Mouse (Mus musculus) liver, embryonic 11.5 days (tissue): ENCODE measurements around the gene Ube2o. TPM values are rescaled to one million over a fixed set of nuclear protein-coding genes. Genes with fewer than 3 reads are reported as not detected.
A peak's percentile ranks its signal among the peaks of the same experiment; 100 is the strongest.

ENCODE experiments used
- ATAC-seq: fragments of 200-750 bp; cut with Nextera tagmentation; replicated peaks from 2 replicates; pipeline ENCODE4 v1.8.0; 2017; ENCODE audit warnings: moderate number of reproducible peaks, mild to moderate bottlenecking, moderate TSS enrichment, moderate library complexity; ENCODE audit not compliant: low FRiP score
- DNase-seq: peaks from one replicate; pipeline ENCODE4 v3.0.0-alpha.2; 2017; ENCODE audit warnings: low spot score
- H3K27ac ChIP-seq: fragments of 300-500 bp; sonication (generic); 2 replicates; pipeline ENCODE4 v1.5.1; 2014; ENCODE audit warnings: mild to moderate bottlenecking, low read depth, low read length, control low read depth
- H3K27me3 ChIP-seq: fragments of 300-500 bp; sonication (generic); replicated peaks from 2 replicates; pipeline ENCODE4 v1.6.1; 2014; ENCODE audit warnings: low read length, mixed read lengths; ENCODE audit not compliant: control insufficient read depth, insufficient read depth
- H3K36me3 ChIP-seq: fragments of 300-500 bp; sonication (generic); 2 replicates; pipeline ENCODE4 v1.6.1; 2014; ENCODE audit warnings: mild to moderate bottlenecking, low read length, moderate library complexity, mixed read lengths; ENCODE audit not compliant: control insufficient read depth, insufficient read depth
- H3K4me1 ChIP-seq: fragments of 300-500 bp; sonication (generic); replicated peaks from 2 replicates; pipeline ENCODE4 v1.6.1; 2014; ENCODE audit warnings: low read length, mixed read lengths; ENCODE audit not compliant: control insufficient read depth, insufficient read depth
- H3K4me2 ChIP-seq: fragments of 300-500 bp; sonication (generic); 2 replicates; pipeline ENCODE4 v1.6.1; 2014; ENCODE audit warnings: mild to moderate bottlenecking, control low read depth, moderate library complexity
- H3K4me3 ChIP-seq: fragments of 300-500 bp; sonication (generic); 2 replicates; pipeline ENCODE4 v1.5.1; 2014; ENCODE audit warnings: low read depth, low read length, control low read depth
- H3K9ac ChIP-seq: fragments of 300-500 bp; sonication (generic); 2 replicates; pipeline ENCODE4 v1.6.1; 2014; ENCODE audit warnings: low read depth, low read length, control low read depth
- H3K9me3 ChIP-seq: fragments of 300-500 bp; sonication (generic); 2 replicates; pipeline ENCODE4 v1.6.1; 2016; ENCODE audit warnings: low read length, inconsistent platforms, mixed read lengths; ENCODE audit not compliant: control insufficient read depth
- WGBS: fragments of 180-500 bp; shearing (Covaris S2); extraction: QIAGEN DNeasy Blood & Tissue Kit; methylation state at CpG from one replicate; pipeline ENCODE4 v1.1.7; 2014; 5-methylcytosine and 5-hydroxymethylcytosine counted together
- polyA plus RNA-seq: library from polyadenylated mRNA; unstranded; fragments of >200 nt; fragmentation: Nextera tagmentation; extraction: Ambion mirVana; gene quantifications from 2 replicates; pipeline ENCODE4 v1.2.1, GENCODE M21; 2014

The Ube2o gene
- polyA plus RNA-seq, 1 experiment from 2014 or later, result 13.5 TPM

- Histone ChIP-seq H3K9ac (no peak overlapping the region), H3K4me2 (no peak overlapping the region), H3K27ac (no peak overlapping the region), H3K4me1 (peaks cover 19% of the 10 kb centered on the region; the same call in 1 of the 2 replicates), H3K36me3 (peaks cover 10% of the 10 kb centered on the region; the same call in 1 of the 2 replicates), H3K4me3 (no peak overlapping the region), H3K9me3 (no peaks in the 10 kb centered on the region), H3K27me3 (no peaks in the 10 kb centered on the region)
- 88% methylated on average over 3 of the region's 3 CpGs for WGBS
- DNase-seq (no peak), ATAC-seq (no peak)
These were observed 26.5 kb upstream of the Ube2o start for GRCm38 (mm10) chr11:116607717-116608116.

GRCm38 (mm10) chr11:116604097-116604496 is 22.9 kb upstream of the Ube2o start:
- DNase-seq, result no peak
- WGBS, result 95% methylated on average over 12 of the region's 12 CpGs
- H3K9ac ChIP-seq, result no peak overlapping the region
- no peaks in the 10 kb centered on the region for H3K9me3 ChIP-seq
- H3K36me3 ChIP-seq, result peaks cover 10% of the 10 kb centered on the region; the same call in 1 of the 2 replicates
- H3K4me2 ChIP-seq, result no peak overlapping the region
- H3K27me3 ChIP-seq, result no peaks in the 10 kb centered on the region
- 0 out of 2 replicates have a peak, but pooled peaks cover 6% of the 10 kb centered on the region for H3K4me1 ChIP-seq
- H3K4me3 ChIP-seq, result no peak overlapping the region
- H3K27ac ChIP-seq, result no peak overlapping the region
- no peak for ATAC-seq

GRCm38 (mm10) chr11:116603339-116603738 is 22.1 kb upstream of the Ube2o start:
- H3K4me2 ChIP-seq, result no peak overlapping the region
- peak; percentile 17; the same call in 1 of the 2 replicates for ATAC-seq
- no peak overlapping the region for H3K4me3 ChIP-seq
- H3K27me3 ChIP-seq, result no peaks in the 10 kb centered on the region
- H3K9me3 ChIP-seq, result no peaks in the 10 kb centered on the region
- H3K4me1 ChIP-seq, result 0 out of 2 replicates have a peak, but pooled peaks cover 2% of the 10 kb centered on the region
- DNase-seq, result no peak
- H3K9ac ChIP-seq, result no peak overlapping the region
- peaks cover 11% of the 10 kb centered on the region; the same call in 1 of the 2 replicates for H3K36me3 ChIP-seq
- no peak overlapping the region for H3K27ac ChIP-seq
- 88% methylated on average over 10 of the region's 10 CpGs for WGBS

GRCm38 (mm10) chr11:116602043-116602442 is 20.8 kb upstream of the Ube2o start:
- Histone ChIP-seq H3K9me3 (no peaks in the 10 kb centered on the region), H3K4me3 (no peak overlapping the region), H3K27ac (no peak overlapping the region), H3K4me2 (no peak overlapping the region), H3K27me3 (no peaks in the 10 kb centered on the region), H3K36me3 (peaks cover 13% of the 10 kb centered on the region; the same call in 1 of the 2 replicates), H3K4me1 (no peaks in the 10 kb centered on the region), H3K9ac (no peak overlapping the region)
- whole genome bisulfite sequencing, result 89% methylated on average over 8 of the region's 8 CpGs
- no peak for ATAC-seq
- DNase-seq, result no peak

- H3K4me2 ChIP-seq, result no peak overlapping the region
- no peaks in the 10 kb centered on the region for H3K9me3 ChIP-seq
- H3K4me1 ChIP-seq, result no peaks in the 10 kb centered on the region
- H3K27ac ChIP-seq, result no peak overlapping the region
- ATAC-seq (no peak), DNase-seq (no peak)
- H3K27me3 ChIP-seq, result no peaks in the 10 kb centered on the region
- H3K36me3 ChIP-seq, result peaks cover 8% of the 10 kb centered on the region; the same call in 1 of the 2 replicates
- no peak overlapping the region for H3K9ac ChIP-seq
- no peak overlapping the region for H3K4me3 ChIP-seq
- 94% methylated on average over 8 of the region's 8 CpGs for WGBS
These were observed 19.9 kb upstream of the Ube2o start for GRCm38 (mm10) chr11:116601166-116601565.

GRCm38 (mm10) chr11:116599230-116599629 is 18.0 kb upstream of the Ube2o start:
- 0 out of 2 replicates have a peak, but pooled peaks cover 5% of the 10 kb centered on the region for H3K36me3 ChIP-seq
- no peak overlapping the region for H3K4me2 ChIP-seq
- 90% methylated on average over 15 of the region's 15 CpGs for WGBS
- no peak overlapping the region for H3K4me3 ChIP-seq
- ATAC-seq (no peak), DNase-seq (no peak)
- H3K9me3 ChIP-seq, result no peaks in the 10 kb centered on the region
- no peak overlapping the region for H3K27ac ChIP-seq
- H3K4me1 ChIP-seq, result no peaks in the 10 kb centered on the region
- no peak overlapping the region for H3K9ac ChIP-seq
- no peaks in the 10 kb centered on the region for H3K27me3 ChIP-seq

GRCm38 (mm10) chr11:116598193-116598592 is 16.9 kb upstream of the Ube2o start:
- Histone ChIP-seq H3K4me2 (no peak overlapping the region), H3K4me1 (no peaks in the 10 kb centered on the region), H3K27ac (no peak overlapping the region), H3K9me3 (no peaks in the 10 kb centered on the region), H3K4me3 (no peak overlapping the region), H3K27me3 (no peaks in the 10 kb centered on the region), H3K9ac (no peak overlapping the region), H3K36me3 (0 out of 2 replicates have a peak, but pooled peaks cover 2% of the 10 kb centered on the region)
- ATAC-seq (no peak), DNase-seq (no peak)
- WGBS, result 91% methylated on average over 8 of the region's 8 CpGs

- Histone ChIP-seq H3K27me3 (no peaks in the 10 kb centered on the region), H3K9ac (no peak overlapping the region), H3K4me3 (no peak overlapping the region), H3K36me3 (0 out of 2 replicates have a peak, but pooled peaks cover 2% of the 10 kb centered on the region), H3K4me2 (no peak overlapping the region), H3K4me1 (no peaks in the 10 kb centered on the region), H3K9me3 (no peaks in the 10 kb centered on the region), H3K27ac (no peak overlapping the region)
- DNase-seq (no peak), ATAC-seq (no peak)
- WGBS, result 89% methylated on average over 19 of the region's 19 CpGs
These were observed 15.5 kb upstream of the Ube2o start for GRCm38 (mm10) chr11:116596766-116597165.

- WGBS, result 74% methylated on average over 4 of the region's 4 CpGs
- no peak overlapping the region for H3K4me2 ChIP-seq
- H3K9ac ChIP-seq, result no peak overlapping the region
- peaks cover 7% of the 10 kb centered on the region; the same call in 1 of the 2 replicates for H3K4me1 ChIP-seq
- no peak for ATAC-seq
- H3K9me3 ChIP-seq, result no peaks in the 10 kb centered on the region
- 0 out of 2 replicates have a peak, but pooled peaks cover 2% of the 10 kb centered on the region for H3K36me3 ChIP-seq
- no peak overlapping the region for H3K4me3 ChIP-seq
- H3K27ac ChIP-seq, result no peak overlapping the region
- no peak for DNase-seq
- H3K27me3 ChIP-seq, result no peaks in the 10 kb centered on the region; the same call in 1 of the 2 replicates
These were observed 12.1 kb upstream of the Ube2o start for GRCm38 (mm10) chr11:116593345-116593744.
